Mouse (Mus musculus): ENCODE results near the gene Olfr661.

GRCm38 (mm10) chr7:104686201-104686600 lies at the start of gene Olfr661:
- no peak for TF ChIP-seq CTCF (conservative IDR thresholded peaks at IDR 0.05; ENCODE audit: low read length)
- no peak for TF ChIP-seq POU5F1 (IDR thresholded peaks at IDR 0.05; ENCODE audit: borderline replicate concordance, low read length)
- no peak for TF ChIP-seq NANOG (IDR thresholded peaks at IDR 0.05; ENCODE audit: borderline replicate concordance, low read length)

All from E14TG2a.4 (cell line).